Mouse (Mus musculus): ENCODE data around the gene Hspg2.

DNA sequence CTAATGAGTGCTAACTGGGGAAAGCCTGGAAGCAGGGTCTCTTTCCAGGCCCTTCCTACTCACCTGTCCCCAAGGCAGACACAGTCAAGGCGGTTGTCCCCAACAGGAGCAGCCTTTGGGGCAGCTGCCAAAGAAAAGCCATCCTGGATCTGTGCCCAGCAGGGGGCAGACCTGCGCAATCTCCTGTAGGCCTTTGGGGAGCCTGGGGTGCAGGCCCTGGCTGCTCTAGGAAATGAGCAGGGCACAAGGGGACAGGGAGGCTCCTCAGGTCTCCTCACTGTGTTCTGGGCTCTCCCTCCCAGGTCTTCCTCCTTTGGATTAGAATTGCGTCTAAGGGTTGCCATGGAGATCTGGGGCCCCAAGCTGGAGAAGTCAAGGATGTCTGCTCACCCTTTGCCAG, 113.2 kb downstream of the Hspg2 start:
- TF ChIP-seq POLR2A (IDR thresholded peaks at IDR 0.05; ENCODE audit: borderline replicate concordance, extremely low read depth, insufficient read depth, insufficient read length, poor library complexity, severe bottlenecking) (no peak), CTCF (IDR thresholded peaks at IDR 0.05; ENCODE audit: borderline replicate concordance, extremely low read depth, insufficient read depth, insufficient read length) (peak; percentile 39; the same call in 1 of the 2 replicates)
